Mouse (Mus musculus): ENCODE results near the gene Olfr202.

- TF ChIP-seq CTCF (IDR thresholded peaks at IDR 0.05; ENCODE audit: low read depth) (no peak), EP300 (IDR thresholded peaks at IDR 0.05; ENCODE audit: low read depth) (no peak)
These were observed 44.4 kb upstream of the Olfr202 start, which contains the start of gene Olfr205 for GRCm38 (mm10) chr16:59331038-59331437.
